Mouse (Mus musculus) hindbrain, embryonic 14.5 days (tissue): ENCODE measurements at regions not wholly inside any gene's neighbourhood (a gene's known extent, or its start where the extent isn't known, plus 50 kb on each side); places are given as distances from the start of the nearest gene placed in this dataset.

ENCODE experiments used
- ATAC-seq: fragments of 200-750 bp; cut with Nextera tagmentation; 2 replicates; pipeline ENCODE4 v1.8.0; 2017; ENCODE audit warnings: moderate number of reproducible peaks, mild to moderate bottlenecking, moderate TSS enrichment, moderate library complexity; ENCODE audit not compliant: low FRiP score
- DNase-seq: peaks from one replicate; pipeline ENCODE4 v3.0.0-alpha.2; 2015; ENCODE audit warnings: low spot score
- H3K27ac ChIP-seq: fragments of 300-500 bp; sonication (generic); 2 replicates; pipeline ENCODE4 v1.5.1; 2014; ENCODE audit warnings: mild to moderate bottlenecking, moderate library complexity
- H3K27me3 ChIP-seq: fragments of 300-500 bp; sonication (generic); 2 replicates; pipeline ENCODE4 v1.6.1; 2014; ENCODE audit warnings: mild to moderate bottlenecking, low read length, mixed read lengths; ENCODE audit not compliant: control insufficient read depth, insufficient read depth
- H3K36me3 ChIP-seq: fragments of 300-500 bp; sonication (generic); replicated peaks from 2 replicates; pipeline ENCODE4 v1.6.1; 2014; ENCODE audit not compliant: control insufficient read depth, insufficient read depth
- H3K4me1 ChIP-seq: fragments of 300-500 bp; sonication (generic); replicated peaks from 2 replicates; pipeline ENCODE4 v1.6.1; 2014; ENCODE audit warnings: antibody characterized with exemption, low read length, mixed read lengths; ENCODE audit not compliant: control insufficient read depth, insufficient read depth
- H3K4me2 ChIP-seq: fragments of 300-500 bp; sonication (generic); replicated peaks from 2 replicates; pipeline ENCODE4 v1.6.1; 2014; ENCODE audit warnings: mild to moderate bottlenecking, moderate library complexity
- H3K4me3 ChIP-seq: fragments of 300-500 bp; sonication (generic); replicated peaks from 2 replicates; pipeline ENCODE4 v1.5.1; 2014; ENCODE audit warnings: mild to moderate bottlenecking, low read length
- H3K9ac ChIP-seq: fragments of 300-500 bp; sonication (generic); 2 replicates; pipeline ENCODE4 v1.6.1; 2014
- H3K9me3 ChIP-seq: fragments of 300-500 bp; sonication (generic); 2 replicates; pipeline ENCODE4 v1.6.1; 2016; ENCODE audit warnings: low read length; ENCODE audit not compliant: control insufficient read depth
- WGBS: fragments of 180-500 bp; shearing (Covaris S2); extraction: QIAGEN DNeasy Blood & Tissue Kit; methylation state at CpG from one replicate; pipeline ENCODE4 v1.1.7; 2014; 5-methylcytosine and 5-hydroxymethylcytosine counted together

GRCm38 (mm10) chr1:72082366-72082765 is 129.7 kb downstream of the Mreg start:
- no peaks in the 10 kb centered on the region for H3K36me3 ChIP-seq
- no peak for ATAC-seq
- no peak for DNase-seq
- no peak overlapping the region for H3K4me2 ChIP-seq
- no peaks in the 10 kb centered on the region for H3K4me1 ChIP-seq
- H3K27me3 ChIP-seq = no peaks in the 10 kb centered on the region
- 85% methylated on average over 4 of the region's 4 CpGs for WGBS
- no peak overlapping the region for H3K27ac ChIP-seq
- no peaks in the 10 kb centered on the region for H3K9me3 ChIP-seq
- no peak overlapping the region for H3K4me3 ChIP-seq
- no peak overlapping the region for H3K9ac ChIP-seq

- no peak for DNase-seq
- no peak overlapping the region for H3K4me2 ChIP-seq
- H3K4me1 ChIP-seq = no peaks in the 10 kb centered on the region
- no peaks in the 10 kb centered on the region for H3K36me3 ChIP-seq
- no peaks in the 10 kb centered on the region for H3K9me3 ChIP-seq
- no peak overlapping the region for H3K9ac ChIP-seq
- no peaks in the 10 kb centered on the region for H3K27me3 ChIP-seq
- H3K27ac ChIP-seq = no peak overlapping the region
- no peak overlapping the region for H3K4me3 ChIP-seq
- 83% methylated on average over 5 of the region's 5 CpGs for WGBS
- no peak for ATAC-seq
Observed at GRCm38 (mm10) chr1:72081811-72082210, 130.3 kb downstream of the Mreg start.

- DNase-seq (no peak), ATAC-seq (no peak)
- Histone ChIP-seq H3K36me3 (no peaks in the 10 kb centered on the region), H3K9ac (no peak overlapping the region), H3K27me3 (no peaks in the 10 kb centered on the region), H3K4me1 (0 out of 2 replicates have a peak, but pooled peaks cover 4% of the 10 kb centered on the region), H3K9me3 (no peaks in the 10 kb centered on the region), H3K4me3 (no peak overlapping the region), H3K4me2 (no peak overlapping the region), H3K27ac (no peak overlapping the region)
- 75% methylated on average over 7 of the region's 7 CpGs for WGBS
Observed at GRCm38 (mm10) chr1:72078926-72079550, 133.1 kb downstream of the Mreg start.

- 21% methylated on average over 1 of the region's 1 CpGs for WGBS
- DNase-seq (no peak), ATAC-seq (no peak)
- no peaks in the 10 kb centered on the region for H3K27me3 ChIP-seq
- H3K27ac ChIP-seq = no peak overlapping the region
- H3K9me3 ChIP-seq = no peaks in the 10 kb centered on the region
- no peaks in the 10 kb centered on the region for H3K36me3 ChIP-seq
- no peak overlapping the region for H3K9ac ChIP-seq
- H3K4me2 ChIP-seq = no peak overlapping the region
- no peak overlapping the region for H3K4me3 ChIP-seq
- 0 out of 2 replicates have a peak, but pooled peaks cover 4% of the 10 kb centered on the region for H3K4me1 ChIP-seq
Observed at GRCm38 (mm10) chr1:72076341-72076740, 135.8 kb downstream of the Mreg start.

- WGBS = 84% methylated on average over 2 of the region's 2 CpGs
- 0 out of 2 replicates have a peak, but pooled peaks cover 4% of the 10 kb centered on the region for H3K4me1 ChIP-seq
- no peak overlapping the region for H3K27ac ChIP-seq
- no peaks in the 10 kb centered on the region for H3K9me3 ChIP-seq
- ATAC-seq = no peak
- DNase-seq = no peak
- H3K9ac ChIP-seq = no peak overlapping the region
- no peaks in the 10 kb centered on the region for H3K36me3 ChIP-seq
- H3K27me3 ChIP-seq = no peaks in the 10 kb centered on the region
- H3K4me2 ChIP-seq = no peak overlapping the region
- no peak overlapping the region for H3K4me3 ChIP-seq
Observed at GRCm38 (mm10) chr1:72075464-72075863, 136.6 kb downstream of the Mreg start.

- Histone ChIP-seq H3K4me3 (no peak overlapping the region), H3K9me3 (no peaks in the 10 kb centered on the region), H3K4me2 (no peak overlapping the region), H3K36me3 (no peaks in the 10 kb centered on the region), H3K9ac (no peak overlapping the region), H3K4me1 (0 out of 2 replicates have a peak, but pooled peaks cover 4% of the 10 kb centered on the region), H3K27me3 (no peaks in the 10 kb centered on the region), H3K27ac (no peak overlapping the region)
- ATAC-seq = no peak
- 57% methylated on average over 4 of the region's 4 CpGs for WGBS
- no peak for DNase-seq
Observed at GRCm38 (mm10) chr1:72073245-72073644, 138.9 kb downstream of the Mreg start.

- H3K27me3 ChIP-seq = no peaks in the 10 kb centered on the region
- DNase-seq (no peak), ATAC-seq (no peak)
- H3K4me2 ChIP-seq = no peak overlapping the region
- whole genome bisulfite sequencing = 79% methylated on average over 5 of the region's 5 CpGs
- no peaks in the 10 kb centered on the region for H3K36me3 ChIP-seq
- H3K4me1 ChIP-seq = no peaks in the 10 kb centered on the region
- no peaks in the 10 kb centered on the region for H3K9me3 ChIP-seq
- no peak overlapping the region for H3K27ac ChIP-seq
- H3K9ac ChIP-seq = no peak overlapping the region
- H3K4me3 ChIP-seq = no peak overlapping the region
Observed at GRCm38 (mm10) chr1:72070489-72070888, 141.6 kb downstream of the Mreg start.

GRCm38 (mm10) chr1:72069056-72069455 is 143.1 kb downstream of the Mreg start:
- Histone ChIP-seq H3K9me3 (no peaks in the 10 kb centered on the region), H3K4me1 (peaks cover 5% of the 10 kb centered on the region; the same call in 1 of the 2 replicates), H3K4me2 (no peak overlapping the region), H3K4me3 (no peak overlapping the region), H3K9ac (no peak overlapping the region), H3K27ac (no peak overlapping the region), H3K36me3 (no peaks in the 10 kb centered on the region), H3K27me3 (no peaks in the 10 kb centered on the region)
- WGBS = 52% methylated on average over 4 of the region's 4 CpGs
- DNase-seq (no peak), ATAC-seq (peak; percentile 71; the same call in 1 of the 2 replicates)

- peak overlapping the region; percentile 39 for H3K4me2 ChIP-seq
- 46% methylated on average over 13 of the region's 13 CpGs for WGBS
- H3K4me3 ChIP-seq = no peak overlapping the region
- H3K27me3 ChIP-seq = no peaks in the 10 kb centered on the region
- peak overlapping the region; percentile 10; the same call in 1 of the 2 replicates for H3K9ac ChIP-seq
- DNase-seq = peak; percentile 46
- no peak overlapping the region for H3K27ac ChIP-seq
- no peaks in the 10 kb centered on the region for H3K36me3 ChIP-seq
- H3K9me3 ChIP-seq = no peaks in the 10 kb centered on the region
- peaks cover 5% of the 10 kb centered on the region; the same call in 1 of the 2 replicates for H3K4me1 ChIP-seq
- ATAC-seq = no peak
Observed at GRCm38 (mm10) chr1:72065090-72065489, 147.0 kb downstream of the Mreg start.

- WGBS = 72% methylated on average over 5 of the region's 5 CpGs
- H3K4me2 ChIP-seq = no peak overlapping the region
- H3K9ac ChIP-seq = no peak overlapping the region
- no peak for ATAC-seq
- H3K4me1 ChIP-seq = peaks cover 5% of the 10 kb centered on the region; the same call in 1 of the 2 replicates
- no peaks in the 10 kb centered on the region for H3K36me3 ChIP-seq
- H3K9me3 ChIP-seq = no peaks in the 10 kb centered on the region
- no peak overlapping the region for H3K4me3 ChIP-seq
- H3K27me3 ChIP-seq = no peaks in the 10 kb centered on the region
- no peak overlapping the region for H3K27ac ChIP-seq
- no peak for DNase-seq
Observed at GRCm38 (mm10) chr1:72060393-72060792, 151.7 kb downstream of the Mreg start.
